Mouse (Mus musculus) v-Abl transformed pro-B cells (cell line): ENCODE results near the gene Med17.

Experiments
- in situ Hi-C, 2 experiments: fragments of 400-800 bp; cut with MboI; formaldehyde crosslinking; loops; one replicate each; pipeline ENCODE4 v1.15.1; 2025; ENCODE audit not compliant: unreplicated experiment in 2 of 2

The Med17 gene

GRCm38 (mm10) chr9:15300056-15300455 is 20.3 kb upstream of the Med17 start:
- in situ Hi-C loops, result loop anchor here in 1 of 2 experiments (25.0 kb wide), 1 partner anchor 1463 kb away; the partner anchor contains the start of genes Cep57 and Fam76b

GRCm38 (mm10) chr9:15298451-15298850 is 18.7 kb upstream of the Med17 start:
- in situ Hi-C loops, result loop anchor here (25.0 kb wide), 2 partner anchors 786 to 1461 kb away; partner anchors contain the start of genes Cep57 (in 1 of the 2), Cwc15 (in 1 of the 2), Fam76b (in 1 of the 2) and Kdm4d (in 1 of the 2)

- in situ Hi-C loops, result loop anchor here (25.0 kb wide), 2 partner anchors 785 to 1460 kb away; partner anchors contain the start of genes Cep57 (in 1 of the 2), Cwc15 (in 1 of the 2), Fam76b (in 1 of the 2) and Kdm4d (in 1 of the 2)
Observed at GRCm38 (mm10) chr9:15297112-15297511, 17.4 kb upstream of the Med17 start.

- in situ Hi-C loops, result loop anchor here (5.0 to 25.0 kb wide), 5 partner anchors 257 to 1452 kb away; partner anchors contain the start of genes Ankrd49 (in 1 of the 2), Cep57 (in 1 of the 2), Cwc15 (in 1 of the 2) and Fam76b (in 1 of the 2)
Observed at GRCm38 (mm10) chr9:15289251-15289650, 9.5 kb upstream of the Med17 start.

DNA sequence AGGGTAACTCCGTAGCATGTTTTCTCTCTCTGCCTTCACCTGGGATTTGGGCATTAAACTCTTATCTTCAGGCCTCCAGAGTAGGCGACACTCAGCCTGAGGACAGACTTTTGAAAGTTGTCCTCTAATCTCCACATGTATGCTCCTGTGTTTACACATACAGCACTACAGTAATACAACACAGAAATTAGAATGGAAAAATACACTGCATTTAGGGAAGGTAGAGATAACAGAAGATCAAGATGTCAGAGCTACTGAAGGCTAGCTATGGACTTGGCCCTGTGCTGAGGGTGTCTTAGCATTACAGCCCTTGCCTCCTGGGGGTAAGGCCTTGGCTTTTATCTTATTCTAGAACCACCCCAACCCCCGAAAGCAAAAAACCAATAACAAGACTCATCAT is 8.7 kb upstream of the Med17 start:
- in situ Hi-C loops, result loop anchor here (5.0 to 25.0 kb wide), 5 partner anchors 256 to 1451 kb away; partner anchors contain the start of genes Ankrd49 (in 1 of the 2), Cep57 (in 1 of the 2), Cwc15 (in 1 of the 2) and Fam76b (in 1 of the 2)

- in situ Hi-C loops, result loop anchor here (5.0 to 25.0 kb wide), 5 partner anchors 256 to 1451 kb away; partner anchors contain the start of genes Ankrd49 (in 1 of the 2), Cep57 (in 1 of the 2), Cwc15 (in 1 of the 2) and Fam76b (in 1 of the 2)
Observed at GRCm38 (mm10) chr9:15287846-15288245, 8.1 kb upstream of the Med17 start.

DNA sequence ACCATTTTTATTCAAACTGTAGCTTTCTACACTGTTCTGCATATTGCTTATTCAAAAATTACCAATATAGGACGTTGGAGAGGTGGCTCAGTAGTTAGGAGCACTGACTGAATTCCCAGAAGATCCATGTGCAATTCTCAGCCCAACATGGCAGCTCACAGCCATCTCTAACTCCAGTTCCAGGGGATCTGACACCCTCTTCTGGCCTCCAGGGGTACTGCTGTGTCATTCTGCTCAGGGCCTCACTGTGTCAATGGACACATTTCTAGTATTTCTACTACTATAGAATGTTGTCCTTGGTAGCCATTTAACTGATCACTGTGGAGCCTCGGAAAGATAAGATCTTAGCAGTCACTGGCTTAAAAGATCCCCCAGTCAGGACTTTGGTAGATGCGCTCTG is 5.7 kb upstream of the Med17 start:
- in situ Hi-C loops, result loop anchor here (5.0 to 25.0 kb wide), 5 partner anchors 253 to 1448 kb away; partner anchors contain the start of genes Ankrd49 (in 1 of the 2), Cep57 (in 1 of the 2), Cwc15 (in 1 of the 2) and Fam76b (in 1 of the 2)

DNA sequence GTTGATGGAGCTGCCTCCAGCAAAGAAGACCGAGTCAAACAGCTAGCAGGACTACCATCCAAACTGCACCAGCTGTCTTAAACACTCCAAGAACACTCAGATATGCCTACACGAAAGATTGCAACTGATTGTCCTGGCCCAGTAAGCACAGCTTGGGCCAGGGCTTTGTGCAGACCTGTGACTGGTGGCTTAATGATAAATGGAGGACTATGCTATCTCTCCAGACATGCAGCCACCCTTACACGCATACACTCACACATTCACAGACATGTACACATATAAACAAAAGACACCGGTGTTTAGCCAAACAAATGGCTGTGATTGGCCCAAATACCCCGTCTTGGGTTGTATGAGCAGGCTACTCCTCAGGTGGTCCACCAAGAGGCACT is 754 bp upstream of the Med17 start:
- in situ Hi-C loops, result loop anchor here (10.0 to 25.0 kb wide), 3 partner anchors 496 to 1443 kb away; partner anchors contain the start of genes Ankrd49 (in 1 of the 2), Cep57 (in 1 of the 2), Cwc15 (in 1 of the 2) and Fam76b (in 1 of the 2)

DNA sequence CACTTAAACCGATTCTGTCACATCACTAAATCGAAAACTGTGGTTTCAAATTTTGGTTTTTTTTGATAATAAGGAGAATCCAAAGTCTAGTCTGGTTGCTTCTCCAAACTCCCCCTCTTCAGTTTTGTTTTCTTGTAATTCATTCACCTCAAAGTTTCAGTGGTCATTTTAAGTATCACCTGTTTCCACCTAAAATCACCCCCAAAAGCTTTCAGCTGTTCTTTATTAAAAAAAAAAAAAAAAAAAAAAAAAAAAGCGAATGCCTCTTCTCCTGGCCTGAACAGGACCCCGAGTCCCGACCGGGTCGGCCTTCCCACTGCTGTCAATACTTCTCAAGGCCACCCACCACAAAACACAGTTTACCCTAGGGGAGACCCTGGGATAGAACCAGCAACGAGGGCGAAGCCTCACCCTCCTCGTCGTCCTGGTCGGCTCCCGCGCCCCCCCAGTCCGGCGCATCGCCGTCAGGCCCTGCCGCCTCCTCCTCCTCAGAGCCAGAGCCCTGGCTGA is 537 bp downstream of the Med17 start:
- in situ Hi-C loops, result loop anchor here (25.0 kb wide), 2 partner anchors 767 to 1442 kb away; partner anchors contain the start of genes Cep57 (in 1 of the 2), Cwc15 (in 1 of the 2), Fam76b (in 1 of the 2) and Kdm4d (in 1 of the 2)

DNA sequence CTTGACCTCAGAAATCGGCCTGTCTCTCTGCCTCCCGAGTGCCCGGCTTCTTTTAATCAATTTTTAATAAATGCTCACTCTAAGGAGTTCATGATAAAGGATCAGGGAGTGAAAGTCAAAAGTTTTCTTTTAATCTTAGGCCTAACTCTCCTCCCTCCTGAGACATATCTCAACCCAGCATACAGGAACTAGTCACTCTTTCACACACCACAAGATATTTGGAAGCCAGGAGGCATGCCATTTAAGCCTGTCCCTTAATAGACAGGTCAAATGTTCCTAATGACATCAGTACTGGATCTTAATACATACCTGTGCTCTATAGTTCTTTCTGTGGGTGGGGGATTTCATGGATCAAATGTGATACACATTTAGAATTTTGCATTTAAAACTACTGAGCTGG is 1.4 kb downstream of the Med17 start:
- in situ Hi-C loops, result loop anchor here (25.0 kb wide), 2 partner anchors 766 to 1441 kb away; partner anchors contain the start of genes Cep57 (in 1 of the 2), Cwc15 (in 1 of the 2), Fam76b (in 1 of the 2) and Kdm4d (in 1 of the 2)

DNA sequence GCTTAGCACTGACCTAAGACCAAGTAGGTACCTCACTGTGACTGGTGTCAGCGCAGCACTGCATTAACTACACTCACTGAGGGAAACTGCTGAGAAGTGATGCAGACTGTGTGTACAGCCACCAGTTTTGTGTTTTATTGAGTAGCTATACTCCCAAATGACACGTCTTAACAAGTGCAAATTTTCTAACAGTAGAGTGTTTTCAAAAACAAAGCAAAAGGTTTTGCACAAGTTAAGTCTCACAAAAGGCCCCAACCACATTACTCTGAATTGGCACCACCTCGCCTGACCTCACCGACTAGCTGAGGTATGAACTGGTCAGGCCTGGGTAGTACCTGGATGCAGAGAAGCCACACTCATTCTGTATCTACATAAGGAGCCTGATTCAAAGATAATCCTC is 2.9 kb downstream of the Med17 start:
- in situ Hi-C loops, result loop anchor here (25.0 kb wide), 2 partner anchors 765 to 1440 kb away; partner anchors contain the start of genes Cep57 (in 1 of the 2), Cwc15 (in 1 of the 2), Fam76b (in 1 of the 2) and Kdm4d (in 1 of the 2)

DNA sequence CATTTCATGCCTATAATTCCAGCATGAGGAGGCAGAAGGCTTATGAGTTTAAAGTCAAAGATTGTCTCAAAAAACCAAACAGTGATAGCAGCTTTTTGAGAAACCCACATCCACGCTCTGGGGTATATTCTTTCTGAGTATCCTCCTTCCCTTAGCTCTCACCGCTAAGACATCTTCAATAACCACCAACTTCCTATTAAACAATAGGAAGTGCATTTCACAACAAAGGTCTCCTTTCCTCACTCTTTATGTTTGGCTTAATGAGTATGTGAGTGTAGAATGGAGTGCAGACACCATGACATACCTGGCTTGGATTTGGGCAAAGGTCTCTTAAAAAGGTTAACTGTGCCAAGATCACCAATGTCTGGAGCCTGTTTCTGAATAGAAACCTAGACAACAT is 5.8 kb downstream of the Med17 start:
- in situ Hi-C loops, result loop anchor here in 1 of 2 experiments (5.0 to 25.0 kb wide), 2 partner anchors 242 to 762 kb away; partner anchors contain the start of genes Cwc15 and Kdm4d

GRCm38 (mm10) chr9:15263487-15263886 is 16.2 kb downstream of the Med17 start:
- in situ Hi-C loops, result loop anchor here in 1 of 2 experiments (25.0 kb wide), 1 partner anchor 751 kb away; the partner anchor contains the start of genes Cwc15 and Kdm4d

DNA sequence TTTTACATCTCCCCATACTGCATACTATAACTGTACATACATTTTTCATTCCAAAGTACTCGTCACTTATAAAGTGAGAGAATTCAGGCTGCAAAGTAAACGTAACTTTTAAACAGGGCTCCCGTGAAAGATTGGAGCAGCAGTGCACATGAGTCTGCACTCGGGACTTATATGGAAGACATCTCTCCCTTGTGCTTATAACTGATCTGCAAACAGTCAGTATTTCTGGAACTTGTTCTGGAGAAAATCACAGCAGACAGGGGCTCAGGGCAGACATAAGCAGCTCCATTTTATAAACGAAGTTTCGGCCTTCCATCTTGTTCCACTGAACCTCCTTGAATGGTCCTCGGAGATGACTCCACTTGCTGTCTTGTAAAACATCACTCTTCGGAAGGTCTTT is 17.8 kb downstream of the Med17 start:
- in situ Hi-C loops, result loop anchor here in 1 of 2 experiments (25.0 kb wide), 1 partner anchor 750 kb away; the partner anchor contains the start of genes Cwc15 and Kdm4d

DNA sequence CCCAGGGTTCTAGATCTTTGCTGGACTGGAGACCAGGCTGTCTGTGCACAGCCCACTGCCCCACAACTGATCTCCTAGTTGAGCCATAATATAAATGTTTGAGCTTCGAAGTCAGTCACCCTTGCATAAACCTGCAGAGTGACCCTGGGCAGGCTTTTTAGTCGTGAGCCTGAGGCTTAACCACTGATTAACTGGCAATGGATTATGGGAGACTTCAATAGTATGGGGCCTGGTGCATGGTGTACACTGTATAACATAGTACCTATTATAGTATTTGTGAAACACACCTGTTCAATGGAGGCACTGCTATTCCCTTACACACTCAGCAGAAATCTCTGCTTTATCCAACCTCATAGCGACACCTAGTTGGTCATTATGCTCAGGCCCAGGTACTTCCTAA is 23.5 kb downstream of the Med17 start:
- in situ Hi-C loops, result loop anchor here in 1 of 2 experiments (25.0 kb wide), 1 partner anchor 744 kb away; the partner anchor contains the start of genes Cwc15 and Kdm4d

DNA sequence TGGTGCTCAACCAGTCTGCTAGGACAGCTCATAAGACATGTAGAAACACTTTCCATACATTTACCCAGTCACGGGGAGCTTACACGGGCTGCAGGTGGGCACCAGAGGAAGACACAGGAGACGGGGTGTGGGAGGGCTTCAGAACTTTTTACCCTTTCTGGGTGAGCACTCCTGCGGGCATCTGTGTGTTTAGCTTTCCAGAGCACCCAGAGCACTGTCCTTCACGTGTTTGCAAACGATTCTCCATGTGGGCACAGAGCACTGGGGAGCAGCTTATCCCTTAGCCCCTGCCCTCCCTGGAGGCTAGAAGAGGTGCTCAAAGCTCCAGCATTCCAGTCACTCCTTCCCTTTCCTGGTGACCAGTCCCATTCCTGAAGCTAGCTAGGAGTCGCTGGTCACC is 25.2 kb downstream of the Med17 start:
- in situ Hi-C loops, result loop anchor here in 1 of 2 experiments (25.0 kb wide), 1 partner anchor 742 kb away; the partner anchor contains the start of genes Cwc15 and Kdm4d

DNA sequence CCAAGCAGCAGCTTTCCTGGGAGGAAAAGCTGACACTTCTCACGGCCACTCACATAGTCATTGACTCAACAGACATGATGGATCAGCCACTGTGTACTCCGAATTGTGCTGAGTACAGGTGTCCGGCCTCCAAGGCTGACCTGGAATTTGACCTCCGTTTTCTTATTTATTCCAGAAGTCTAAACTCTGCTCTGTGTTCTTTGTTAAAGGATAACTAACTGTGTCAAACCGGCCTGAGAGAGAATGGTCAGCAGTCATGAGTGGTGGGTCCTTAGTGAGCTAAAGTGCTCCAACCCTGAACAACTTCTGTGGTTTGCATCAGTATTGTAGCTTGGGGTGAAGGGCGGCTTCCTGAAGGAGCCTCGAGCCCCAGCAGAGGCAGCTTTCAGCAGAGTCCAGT is 27.5 kb downstream of the Med17 start:
- in situ Hi-C loops, result loop anchor here in 1 of 2 experiments (25.0 kb wide), 1 partner anchor 740 kb away; the partner anchor contains the start of genes Cwc15 and Kdm4d

DNA sequence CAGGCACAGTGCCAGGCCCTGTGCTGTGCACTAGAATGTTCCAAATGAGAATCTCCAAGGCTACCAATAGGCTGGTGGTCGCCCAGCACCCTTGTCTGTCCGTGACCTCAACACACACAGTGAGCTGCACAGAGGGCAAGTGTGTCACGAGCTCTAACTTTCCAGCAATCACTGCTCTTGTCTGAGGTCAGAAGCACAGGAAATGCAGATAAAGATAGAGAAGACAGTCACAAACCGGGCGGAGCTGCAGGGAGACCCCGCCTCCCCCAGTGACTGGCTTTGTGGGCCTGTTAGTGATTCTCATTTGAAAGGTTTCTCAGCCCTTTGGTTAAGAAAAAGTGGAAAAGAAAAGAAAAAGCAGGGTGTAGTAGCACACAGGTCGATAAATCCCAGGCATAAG is 29.4 kb downstream of the Med17 start:
- in situ Hi-C loops, result loop anchor here in 1 of 2 experiments (25.0 kb wide), 1 partner anchor 738 kb away; the partner anchor contains the start of genes Cwc15 and Kdm4d

- in situ Hi-C loops, result no loop called here
Observed at GRCm38 (mm10) chr9:15245319-15246075, 34.2 kb downstream of the Med17 start.

GRCm38 (mm10) chr9:15242130-15242529 is 37.6 kb downstream of the Med17 start:
- in situ Hi-C loops, result no loop called here
